Mouse (Mus musculus): Measurements from ENCODE around the gene Adamts12.

Gene Adamts12

GRCm38 (mm10) chr15:11295016-11295415 is 230.4 kb downstream of the Adamts12 start:
- no peak for DNase-seq (ENCODE audit: low spot score)

- DNase-seq (ENCODE audit: low spot score): no peak
These were observed 233.4 kb downstream of the Adamts12 start for GRCm38 (mm10) chr15:11297960-11298359.

- no peak for DNase-seq (ENCODE audit: low spot score)
These were observed 252.5 kb downstream of the Adamts12 start for GRCm38 (mm10) chr15:11317077-11317476.

- peak; percentile 60 for DNase-seq (ENCODE audit: low spot score)
These were observed 255.9 kb downstream of the Adamts12 start for GRCm38 (mm10) chr15:11320481-11320880.

- DNase-seq (ENCODE audit: low spot score): no peak
These were observed 275.0 kb downstream of the Adamts12 start for GRCm38 (mm10) chr15:11339467-11340180.

- DNase-seq (ENCODE audit: low spot score): no peak
These were observed 291.3 kb downstream of the Adamts12 start for GRCm38 (mm10) chr15:11355865-11356264.

GRCm38 (mm10) chr15:11357501-11357900 is 292.9 kb downstream of the Adamts12 start:
- no peak for DNase-seq (ENCODE audit: low spot score)

- DNase-seq (ENCODE audit: low spot score): no peak
These were observed 296.3 kb downstream of the Adamts12 start for GRCm38 (mm10) chr15:11360888-11361287.

GRCm38 (mm10) chr15:11361824-11362223 is 297.2 kb downstream of the Adamts12 start:
- no peak for DNase-seq (ENCODE audit: low spot score)

GRCm38 (mm10) chr15:11364112-11364511 is 299.5 kb downstream of the Adamts12 start:
- no peak for DNase-seq (ENCODE audit: low spot score)

GRCm38 (mm10) chr15:11364795-11365194 is 300.2 kb downstream of the Adamts12 start:
- DNase-seq (ENCODE audit: low spot score): peak; percentile 22

GRCm38 (mm10) chr15:11369572-11369971 is 305.0 kb downstream of the Adamts12 start:
- no peak for DNase-seq (ENCODE audit: low spot score)

GRCm38 (mm10) chr15:11370477-11371085 is 306.0 kb downstream of the Adamts12 start:
- no peak for DNase-seq (ENCODE audit: low spot score)

GRCm38 (mm10) chr15:11379431-11380086 is 315.0 kb downstream of the Adamts12 start:
- DNase-seq (ENCODE audit: low spot score): no peak

GRCm38 (mm10) chr15:11380087-11380530 is 315.5 kb downstream of the Adamts12 start:
- no peak for DNase-seq (ENCODE audit: low spot score)

GRCm38 (mm10) chr15:11380616-11381015 is 316.0 kb downstream of the Adamts12 start:
- DNase-seq (ENCODE audit: low spot score): no peak

- DNase-seq (ENCODE audit: low spot score): no peak
These were observed 318.0 kb downstream of the Adamts12 start for GRCm38 (mm10) chr15:11382585-11382984.

GRCm38 (mm10) chr15:11383796-11384195 is 319.2 kb downstream of the Adamts12 start:
- DNase-seq (ENCODE audit: low spot score): no peak

GRCm38 (mm10) chr15:11392903-11393302 is 328.3 kb downstream of the Adamts12 start:
- DNase-seq (ENCODE audit: low spot score): no peak

- DNase-seq (ENCODE audit: low spot score): no peak
These were observed 331.8 kb downstream of the Adamts12 start for GRCm38 (mm10) chr15:11396421-11396820.
